Mouse (Mus musculus): ENCODE measurements at regions not wholly inside any gene's neighbourhood (a gene's known extent, or its start where the extent isn't known, plus 50 kb on each side); places are given as distances from the start of the nearest gene placed in this dataset.

DNA sequence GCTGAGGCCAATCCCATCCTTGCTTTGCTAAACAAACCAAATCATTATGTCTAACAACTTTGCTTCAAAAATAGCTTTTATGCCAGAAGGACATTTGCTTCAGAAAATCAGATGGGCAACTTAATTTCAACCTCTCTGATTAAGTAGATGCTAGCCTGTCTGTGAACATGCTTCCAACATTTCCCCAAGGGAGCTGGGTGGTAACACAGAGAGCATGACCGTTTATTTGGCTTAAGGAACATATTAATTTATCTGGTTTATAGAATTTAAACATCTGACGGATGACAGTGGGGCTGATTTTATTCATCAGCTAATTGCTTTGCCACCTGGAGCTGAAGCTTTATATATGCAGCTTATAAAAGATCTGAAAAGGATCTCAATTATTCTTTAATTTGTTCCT is 245.1 kb upstream of the Spred2 start:
- DNase-seq, result no peak

DNA sequence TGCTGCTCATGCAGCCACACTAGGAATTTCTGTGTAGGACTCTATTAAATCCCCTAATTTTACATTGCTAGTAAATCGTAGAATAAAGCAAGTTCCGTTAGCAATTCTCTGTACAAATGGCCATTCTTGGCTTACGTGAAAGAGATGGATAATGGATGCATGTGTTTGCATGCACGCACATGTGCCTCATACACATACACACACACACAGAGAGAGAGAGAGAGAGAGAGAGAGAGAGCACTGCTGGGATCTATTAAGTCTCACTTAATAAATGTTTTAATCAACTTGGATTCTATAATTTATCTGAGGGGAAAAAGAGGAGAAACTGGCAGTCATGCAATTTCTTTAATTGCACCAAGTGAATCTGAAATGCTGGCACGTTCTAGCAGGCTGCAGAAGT is 244.5 kb upstream of the Spred2 start:
- DNase-seq, result no peak

DNA sequence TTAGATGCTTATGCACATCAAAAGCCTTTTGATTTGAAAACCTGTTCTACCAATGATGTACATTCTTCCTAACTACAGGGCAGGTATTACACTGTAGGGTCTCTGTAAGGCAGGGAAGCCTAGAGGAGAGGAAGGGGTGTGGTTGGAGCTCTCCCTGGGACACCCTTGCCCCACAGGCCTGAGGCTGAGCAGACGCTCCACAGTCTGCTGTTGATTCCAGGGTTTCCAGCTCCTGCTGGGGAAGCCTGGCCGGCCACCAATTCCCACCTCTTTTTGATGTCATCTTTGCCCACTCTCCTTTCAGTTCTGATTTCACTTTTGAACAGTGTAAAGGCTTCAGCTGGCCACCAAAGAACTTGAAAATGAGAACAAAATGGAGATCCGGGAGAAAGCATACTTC is 223.0 kb upstream of the Spred2 start:
- no peak for DNase-seq

GRCm38 (mm10) chr11:19708821-19709220 is 215.4 kb upstream of the Spred2 start:
- DNase-seq, result no peak

GRCm38 (mm10) chr11:19709337-19709736 is 214.8 kb upstream of the Spred2 start:
- DNase-seq, result no peak

GRCm38 (mm10) chr11:19713091-19713490 is 211.1 kb upstream of the Spred2 start:
- DNase-seq, result no peak

DNA sequence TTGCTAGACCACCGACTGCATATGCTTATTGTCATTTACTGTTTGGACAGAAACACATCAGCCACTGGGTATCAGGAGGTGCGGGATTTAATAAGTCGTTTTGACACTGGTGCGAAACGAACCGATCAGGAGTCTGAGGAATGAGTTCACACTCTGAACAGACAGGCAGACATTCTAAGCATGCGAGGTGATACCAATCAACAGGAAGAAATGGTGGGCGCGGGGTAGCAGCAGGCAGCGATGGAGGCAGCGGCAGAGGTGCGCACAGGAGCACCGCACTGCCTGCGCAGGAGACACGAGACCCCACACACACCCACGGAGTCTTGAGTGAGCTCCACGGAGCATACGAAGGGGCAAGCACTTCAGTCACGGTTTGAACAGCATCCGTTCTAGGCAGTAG is 210.6 kb upstream of the Spred2 start:
- no peak for DNase-seq

- no peak for DNase-seq
These were observed 210.0 kb upstream of the Spred2 start for GRCm38 (mm10) chr11:19714211-19714610.

- no peak for DNase-seq
These were observed 209.1 kb upstream of the Spred2 start for GRCm38 (mm10) chr11:19714888-19715595.

DNA sequence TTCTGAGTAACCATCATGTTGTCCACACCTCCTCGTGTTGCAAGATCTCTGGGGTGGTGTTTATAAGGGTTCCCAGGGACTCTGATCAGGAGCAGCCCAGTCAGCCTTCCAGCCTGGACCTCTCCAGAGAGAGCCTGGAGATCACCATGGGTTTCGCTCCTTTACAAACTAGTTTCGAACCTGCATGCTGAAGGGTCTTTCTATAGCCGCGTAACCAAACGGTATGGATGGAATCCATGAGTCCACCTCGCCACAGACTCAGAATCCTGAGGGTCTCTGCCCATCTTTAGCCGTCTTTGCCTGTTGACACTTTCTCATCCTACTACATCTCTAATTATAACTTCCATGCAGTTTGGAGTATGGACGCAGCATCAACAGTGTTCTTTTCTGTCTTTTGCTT is 206.0 kb upstream of the Spred2 start:
- DNase-seq, result no peak

- DNase-seq, result no peak
These were observed 195.1 kb upstream of the Spred2 start for GRCm38 (mm10) chr11:19729031-19729430.

DNA sequence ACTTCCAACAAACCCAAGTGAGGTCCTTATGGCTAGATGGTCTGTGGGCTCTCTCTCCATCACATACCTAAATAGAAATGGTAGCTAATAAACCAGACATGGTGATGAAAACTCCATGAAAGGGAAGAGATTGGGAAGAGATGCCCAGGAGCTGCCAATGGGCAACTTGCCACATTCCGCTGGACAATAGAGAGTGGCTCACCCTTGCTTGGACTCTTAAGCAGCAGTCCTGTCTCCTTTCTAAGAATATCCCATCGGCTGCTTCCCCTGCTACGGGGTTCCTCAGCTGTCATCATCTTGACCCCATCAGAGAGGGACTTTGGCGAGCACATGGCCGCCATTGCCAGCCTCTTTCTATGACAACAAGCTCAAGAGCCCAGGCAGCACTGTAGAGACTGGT is 193.4 kb upstream of the Spred2 start:
- no peak for DNase-seq

- no peak for DNase-seq
These were observed 188.1 kb upstream of the Spred2 start for GRCm38 (mm10) chr11:19736076-19736475.

GRCm38 (mm10) chr11:19736926-19737325 is 187.2 kb upstream of the Spred2 start:
- DNase-seq, result no peak

DNA sequence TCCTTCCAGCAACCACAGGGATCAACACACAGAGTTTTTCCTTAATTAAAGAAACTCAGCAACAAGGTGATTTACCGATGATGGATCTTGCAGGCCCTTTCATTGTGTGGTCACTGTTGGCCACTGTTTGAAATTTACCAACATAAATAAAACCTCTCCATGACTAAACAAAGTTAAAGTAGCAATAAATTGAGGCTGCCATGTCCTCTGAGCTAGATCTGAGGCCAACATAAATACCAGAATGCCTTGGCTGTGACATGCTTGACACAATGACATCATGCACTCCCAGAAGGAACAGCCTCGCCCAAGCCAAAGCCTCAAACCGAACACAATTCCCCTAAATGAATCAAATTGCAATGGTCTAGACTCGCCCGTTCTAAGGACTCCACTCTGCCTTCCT is 186.8 kb upstream of the Spred2 start:
- DNase-seq, result peak; percentile 38

DNA sequence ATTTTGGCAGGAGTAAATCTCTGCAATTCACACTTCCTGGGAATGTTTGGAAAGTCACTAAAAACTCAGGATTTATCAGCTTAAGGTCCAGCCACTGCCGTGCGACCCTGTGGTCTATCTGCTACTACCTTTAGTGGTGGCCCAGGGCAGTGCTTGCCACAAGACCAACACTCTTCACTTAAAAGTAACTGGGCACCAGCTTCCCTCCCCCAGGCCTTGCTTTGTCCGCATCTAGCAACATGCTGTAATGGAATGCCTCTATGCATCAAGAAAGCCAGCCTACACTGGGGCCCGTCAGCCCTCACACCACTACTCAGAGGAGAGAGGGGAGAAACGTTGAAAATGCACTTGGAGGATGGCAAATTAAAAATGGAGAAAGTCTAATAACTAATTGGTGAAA is 186.4 kb upstream of the Spred2 start:
- DNase-seq, result no peak

DNA sequence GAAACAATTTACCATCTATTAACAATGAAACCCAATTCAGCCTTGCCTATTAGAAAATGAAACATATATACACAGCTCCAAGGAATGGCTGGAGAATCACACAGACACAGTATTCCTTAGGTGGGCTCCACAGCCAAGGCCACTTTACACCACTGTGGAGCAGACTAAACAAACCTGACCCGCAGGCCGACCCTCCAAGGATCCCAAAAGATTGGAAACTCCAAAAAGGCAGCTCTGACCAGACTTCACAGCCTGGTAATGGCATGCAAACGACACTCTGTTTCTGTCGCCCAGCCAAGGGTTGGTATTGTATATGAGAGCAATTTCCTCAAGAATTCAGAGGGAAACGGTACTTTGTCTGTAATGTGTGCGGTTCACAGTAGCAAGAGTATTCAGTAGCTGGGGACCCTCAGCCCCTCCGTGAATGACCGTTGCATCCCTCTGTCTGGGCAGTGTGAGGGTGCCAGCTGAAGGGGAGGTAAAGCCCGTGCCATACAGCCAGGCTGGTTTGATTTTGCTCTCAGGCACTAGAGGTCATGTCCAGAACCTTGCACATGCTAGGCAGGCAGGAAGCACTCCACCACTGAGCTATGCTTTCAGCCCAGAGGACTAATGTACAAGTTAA is 184.5 kb upstream of the Spred2 start:
- DNase-seq, result no peak

- no peak for DNase-seq
These were observed 183.6 kb upstream of the Spred2 start for GRCm38 (mm10) chr11:19740562-19740961.

- no peak for DNase-seq
These were observed 176.8 kb upstream of the Spred2 start for GRCm38 (mm10) chr11:19747097-19747972.

DNA sequence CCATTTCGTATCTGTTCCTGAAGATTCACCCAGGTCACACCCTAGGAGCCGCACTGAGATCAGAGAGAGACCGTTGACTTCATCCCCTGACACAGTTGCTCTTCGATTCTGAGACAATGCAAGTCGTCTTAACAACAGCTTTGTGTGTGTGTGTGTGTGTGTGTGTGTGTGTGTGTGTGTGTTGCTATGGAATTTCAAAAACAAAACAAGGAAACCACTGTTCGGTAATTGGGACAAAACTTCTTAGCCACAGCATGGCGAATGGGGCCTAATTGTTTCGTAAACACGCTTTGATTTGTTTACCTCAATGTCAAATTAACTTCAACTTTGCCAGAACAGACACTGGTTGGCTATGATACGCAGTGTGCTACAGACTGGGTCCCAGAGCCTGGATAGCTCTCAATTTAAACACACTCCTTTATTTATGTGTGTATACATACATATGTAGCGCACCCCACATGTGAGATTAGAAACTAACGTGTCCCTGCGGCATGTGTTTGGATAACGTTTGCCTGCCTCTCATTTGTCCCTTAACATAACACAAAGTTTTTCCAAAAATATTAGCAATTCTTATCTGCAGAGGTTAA is 176.1 kb upstream of the Spred2 start:
- DNase-seq, result no peak

- no peak for DNase-seq
These were observed 165.3 kb upstream of the Spred2 start for GRCm38 (mm10) chr11:19758892-19759291.

DNA sequence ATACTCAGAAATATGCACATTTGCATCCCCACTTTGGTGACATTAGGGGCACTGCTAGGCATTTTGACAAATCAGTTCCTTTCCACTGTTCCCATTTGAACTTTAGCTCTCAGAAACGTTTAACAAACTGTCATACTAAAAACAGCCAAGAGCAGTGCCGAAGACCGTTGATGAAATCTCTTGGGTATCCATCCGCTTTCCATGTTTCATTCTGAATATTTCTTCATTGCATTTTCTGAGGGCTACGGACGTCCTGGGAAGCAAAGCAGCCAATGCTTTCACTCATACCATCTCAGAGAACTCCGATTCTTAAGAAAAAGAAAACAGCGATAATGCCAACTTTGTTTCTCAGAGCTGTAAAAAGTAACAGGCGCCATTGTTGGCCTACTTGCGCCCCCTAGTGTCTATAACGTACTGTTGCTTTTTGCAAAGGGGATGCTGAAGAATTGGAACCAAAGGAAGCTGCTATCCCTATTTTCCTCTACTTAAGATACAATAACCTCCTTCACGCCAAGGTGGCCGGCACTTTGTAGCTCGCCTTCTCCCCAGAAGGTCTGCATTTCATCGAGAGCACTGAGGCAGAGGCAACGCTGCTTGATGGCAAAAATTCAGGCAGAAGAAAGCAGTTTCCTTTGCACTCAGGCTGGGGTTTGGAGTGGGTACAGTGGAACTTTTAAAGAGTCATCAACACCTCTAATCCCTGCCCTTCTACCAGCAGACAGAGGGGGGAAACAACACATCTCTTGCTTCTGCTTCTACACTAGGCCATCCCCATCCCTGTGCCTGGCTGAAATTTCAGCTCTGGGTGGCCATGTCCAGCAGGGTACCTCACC is 163.1 kb upstream of the Spred2 start:
- DNase-seq, result peak; percentile 39

DNA sequence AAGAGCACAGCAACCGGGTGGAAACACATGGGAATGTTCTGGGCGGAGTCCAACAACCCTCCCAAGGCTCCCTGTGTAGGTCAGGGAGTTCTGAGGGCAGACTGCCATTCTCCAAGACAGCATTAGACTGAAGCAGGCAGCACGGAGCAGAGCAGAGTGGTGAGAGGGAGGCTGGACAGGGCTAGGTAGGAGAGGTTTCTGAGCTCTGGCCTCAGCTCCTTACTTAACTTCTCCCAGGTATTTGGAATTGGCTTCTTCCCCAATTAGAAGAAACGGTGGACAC is 162.5 kb upstream of the Spred2 start:
- DNase-seq, result peak; percentile 19

Data from adrenal gland, adult 8-10 months (tissue).